Mouse (Mus musculus) common myeloid progenitor, adult 5-6 weeks (primary cell): ENCODE results near the gene Spsb1. TPM values are rescaled to one million over a fixed set of nuclear protein-coding genes. Genes with fewer than 3 reads are reported as not detected.

Experiments used
- ATAC-seq: replicated peaks from 2 replicates; pipeline ENCODE4 v1.8.0; 2016; ENCODE audit warnings: low read depth, mild to moderate bottlenecking, moderate TSS enrichment, inconsistent platforms; ENCODE audit not compliant: poor library complexity, severe bottlenecking
- total RNA-seq: library from RNA; stranded (forward); fragments of 200-1000, 187-1606 nt; gene quantifications from 2 replicates; pipeline ENCODE4 v1.2.3, GENCODE M21; 2017

Spsb1 gene
- total RNA-seq, 1 experiment from 2014 or later: not detected

DNA sequence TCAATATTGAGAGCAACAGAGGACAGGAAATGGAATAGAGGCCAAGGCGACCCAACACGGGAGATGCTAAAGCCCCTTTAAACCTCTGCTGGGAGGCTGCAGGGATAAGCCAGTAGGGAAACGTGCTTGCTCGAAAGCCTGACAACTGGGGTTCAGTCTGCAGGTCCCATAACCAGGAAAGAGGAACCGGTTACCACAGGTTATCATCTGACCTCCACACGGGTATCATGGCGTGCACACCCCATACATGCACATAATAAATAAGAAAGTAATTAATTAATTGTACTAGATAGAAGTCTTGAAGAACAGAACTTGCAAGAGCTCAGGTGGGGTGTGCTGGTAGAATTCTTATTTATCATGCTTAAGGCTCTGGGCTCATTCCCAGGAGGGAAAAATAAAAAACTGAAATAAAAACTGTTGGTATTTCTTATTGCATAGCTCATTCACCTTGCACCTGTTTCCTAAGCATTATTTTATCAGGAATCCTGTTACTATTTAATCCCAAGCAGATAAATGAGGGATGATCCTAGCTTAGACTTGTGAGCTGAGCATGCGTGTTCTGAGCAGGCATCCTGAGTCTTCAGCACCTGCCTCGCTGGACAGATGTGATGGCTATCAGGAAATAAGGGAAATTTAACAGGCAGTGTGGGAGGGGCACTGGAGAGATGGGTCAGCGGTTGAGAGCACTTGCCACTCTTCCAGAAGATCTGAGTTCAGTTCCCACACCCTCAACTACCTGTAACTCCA, 32.0 kb upstream of the Spsb1 start:
- no peak for ATAC-seq

DNA sequence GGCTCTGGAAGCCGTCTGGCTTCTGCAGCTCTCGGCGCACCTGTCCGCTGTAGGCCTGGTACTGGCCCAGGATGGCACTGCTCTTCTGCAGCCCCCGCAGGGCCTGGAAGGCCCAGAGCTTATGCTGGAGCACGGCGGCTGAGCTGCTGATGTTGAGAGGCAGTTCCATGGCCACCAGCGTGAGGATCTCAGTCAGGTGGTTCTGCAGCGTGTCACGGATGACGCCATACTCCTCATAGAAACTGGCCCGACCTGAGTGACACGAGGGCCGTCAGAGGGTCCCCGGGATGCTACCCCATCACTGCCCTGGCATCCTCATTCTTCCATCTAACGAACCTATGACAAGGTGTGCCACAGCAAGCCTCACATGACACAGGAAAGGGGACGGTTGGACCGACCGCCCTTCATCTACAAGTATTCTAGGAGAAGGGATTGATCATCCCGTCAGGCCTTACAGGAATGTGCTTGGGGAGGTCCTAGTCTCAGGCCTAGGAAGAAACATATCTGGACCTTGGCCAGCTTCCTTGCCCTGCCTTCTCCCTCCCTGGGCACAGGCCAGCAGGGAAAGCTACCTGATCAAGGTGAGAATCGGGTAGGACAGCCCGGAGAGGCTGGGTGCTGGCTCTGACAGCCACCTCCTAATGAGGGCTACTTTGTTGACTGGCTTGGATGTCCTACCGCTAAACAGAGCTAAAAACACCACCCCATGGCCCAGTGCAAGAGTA, 29.2 kb upstream of the Spsb1 start:
- no peak for ATAC-seq

DNA sequence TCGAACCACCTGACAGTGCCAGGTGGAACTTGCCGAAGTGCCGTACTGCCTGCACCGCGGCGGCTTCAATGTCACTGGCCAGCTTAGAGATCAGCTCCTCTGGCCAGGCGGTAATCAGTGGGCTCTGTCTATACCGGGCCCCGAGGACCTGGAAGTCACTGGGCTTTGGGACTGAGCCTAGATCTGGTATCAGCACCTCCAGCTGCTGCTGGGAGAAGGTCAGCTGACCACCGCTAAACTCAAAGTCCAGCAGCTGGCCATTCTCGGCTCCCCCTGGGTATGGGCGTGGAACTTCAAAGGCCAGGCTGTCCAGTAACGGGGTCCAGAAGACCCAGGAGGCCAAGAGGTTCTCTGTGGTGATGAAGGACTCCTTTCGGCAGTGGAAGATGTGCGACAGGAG, 27.3 kb upstream of the Spsb1 start:
- no peak for ATAC-seq

DNA sequence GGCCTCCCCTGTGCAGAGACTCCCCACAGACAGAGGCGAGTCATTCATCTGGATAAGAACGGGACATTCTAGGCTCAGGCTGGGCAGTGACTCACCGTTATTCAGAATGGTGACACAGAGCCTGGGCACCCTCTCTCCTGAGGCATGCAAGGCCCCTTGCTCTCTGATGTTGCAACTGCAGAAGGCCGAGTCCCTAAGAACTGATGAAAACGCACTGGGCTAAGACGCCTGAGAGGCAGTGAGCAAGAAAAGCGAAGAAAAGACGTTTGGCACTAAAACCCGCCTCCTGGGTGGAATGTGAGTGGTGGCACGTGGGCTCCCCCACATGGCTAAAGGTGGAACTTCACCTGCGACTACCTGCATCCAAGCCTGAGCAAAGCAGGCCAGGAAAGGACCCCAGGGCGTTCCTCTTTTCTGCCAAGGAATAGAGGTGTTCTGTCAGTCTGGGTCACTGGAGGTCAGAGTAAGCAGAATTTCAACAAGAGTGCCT, 25.0 kb upstream of the Spsb1 start:
- ATAC-seq: peak; percentile 84

DNA sequence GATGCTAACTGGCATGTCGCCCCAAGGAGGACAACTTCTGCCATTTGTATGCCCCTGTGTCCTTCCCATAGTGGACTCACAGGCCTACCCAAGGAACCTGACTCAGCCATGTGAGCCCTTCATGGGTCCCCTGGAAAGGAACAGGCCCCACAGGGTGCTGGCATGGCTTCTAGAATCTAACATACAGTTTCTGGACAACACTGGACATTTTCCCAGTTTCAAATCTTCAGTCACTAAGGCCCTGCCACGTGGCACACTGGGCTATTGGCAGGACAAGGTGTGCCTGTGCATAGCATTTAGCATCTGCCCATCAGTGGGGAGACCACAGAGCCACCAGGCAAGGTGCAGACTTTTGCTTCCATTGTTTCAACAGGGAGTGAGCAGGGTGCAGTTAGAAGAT, 24.0 kb upstream of the Spsb1 start:
- ATAC-seq: no peak

DNA sequence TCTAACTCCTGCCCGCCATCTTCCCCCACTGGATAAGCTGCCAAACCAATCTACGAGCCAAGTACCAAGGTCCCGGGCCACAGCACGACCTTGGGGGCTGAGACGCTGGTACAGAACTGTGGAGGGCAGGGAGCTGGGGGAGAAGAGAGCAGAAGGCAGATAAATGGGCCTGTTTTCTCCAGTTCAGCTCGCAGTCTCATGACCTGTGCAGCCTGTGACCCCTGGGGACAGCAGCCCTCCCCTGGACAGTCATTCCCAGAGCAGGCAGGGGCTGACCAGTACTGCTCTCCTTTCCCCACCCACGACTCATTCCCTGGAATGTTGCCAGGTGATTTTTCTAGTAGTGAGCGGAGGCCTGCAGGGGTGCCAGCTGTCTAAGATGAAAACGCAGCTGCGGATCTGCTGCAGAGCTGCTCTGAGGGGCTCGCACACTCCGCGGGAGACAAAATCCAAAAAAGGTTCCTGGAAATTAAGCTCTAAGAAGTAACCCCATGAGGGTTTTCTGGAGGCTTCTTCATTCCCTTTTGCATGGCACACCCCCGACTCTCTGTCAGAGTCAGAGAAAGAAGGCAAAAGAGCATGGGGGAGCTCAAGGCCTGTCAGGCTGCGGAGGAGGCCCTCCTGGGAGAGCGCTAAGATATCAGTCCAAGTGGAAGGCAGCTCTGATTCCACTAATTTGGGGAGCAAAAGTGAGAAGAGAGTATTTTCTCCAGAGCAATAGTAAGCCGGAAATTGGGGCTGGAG, 23.1 kb upstream of the Spsb1 start:
- ATAC-seq: no peak

DNA sequence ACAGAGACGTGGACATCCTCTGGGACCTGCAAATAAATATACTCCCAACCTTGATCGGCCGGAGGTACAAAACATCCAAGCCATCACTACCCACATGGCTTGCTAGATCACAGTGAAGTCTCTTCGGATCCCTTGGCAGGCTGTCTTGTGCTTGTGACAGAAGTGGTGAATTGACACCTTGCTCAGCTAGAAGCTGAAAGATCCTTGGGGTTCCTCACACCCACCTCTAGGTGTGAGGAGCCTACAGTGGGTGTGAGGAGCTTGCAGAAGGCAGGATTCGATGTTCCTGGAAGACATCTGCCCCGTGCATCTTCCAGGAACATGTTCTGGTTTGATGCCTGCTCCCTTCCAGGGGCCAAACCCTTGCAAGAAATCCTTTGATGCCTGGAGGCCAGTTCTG, 22.3 kb upstream of the Spsb1 start:
- no peak for ATAC-seq

DNA sequence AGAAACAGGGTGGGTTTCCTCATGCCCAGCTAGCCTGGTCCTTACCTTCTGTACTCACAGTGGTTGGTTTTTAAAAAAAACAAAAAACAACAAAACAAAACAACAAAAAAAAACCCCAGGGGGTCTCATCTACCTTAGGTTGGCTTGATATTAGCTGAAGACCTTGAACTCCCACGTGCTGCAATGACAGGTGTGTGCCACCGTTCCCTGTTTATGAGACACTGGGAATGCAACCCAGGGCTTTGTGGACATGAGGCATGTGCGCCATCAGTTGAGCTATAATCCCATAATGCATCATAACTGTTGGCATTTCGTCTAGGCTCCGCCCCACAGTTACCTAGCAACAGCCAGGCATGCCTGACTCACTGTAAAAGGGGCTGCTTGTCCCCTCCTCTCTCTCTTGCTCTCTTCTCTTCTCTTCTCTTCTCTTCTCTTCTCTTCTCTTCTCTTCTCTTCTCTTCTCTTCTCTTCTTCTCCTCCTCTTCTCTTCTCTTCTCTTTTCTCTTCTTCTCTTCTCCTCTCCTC, 20.9 kb upstream of the Spsb1 start:
- ATAC-seq: no peak

DNA sequence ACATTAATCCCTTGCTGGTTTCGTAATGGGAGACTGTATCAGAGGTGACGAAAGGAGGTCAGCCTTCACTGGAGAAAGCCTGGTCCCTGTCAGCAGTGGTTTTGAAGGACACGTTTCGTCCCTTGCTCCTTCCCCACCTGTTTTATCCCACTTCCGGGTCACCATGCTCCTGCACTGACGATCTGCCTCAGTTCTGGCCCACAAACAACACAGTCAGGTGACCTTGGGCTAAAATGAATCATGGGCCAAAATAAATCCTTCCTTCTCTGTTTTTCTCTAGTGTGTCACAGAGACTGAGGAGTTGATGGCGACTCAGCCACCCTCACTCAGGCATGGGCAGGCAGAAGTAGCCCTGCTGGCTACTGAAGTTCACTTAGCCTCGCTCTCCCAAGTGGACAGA, 20.4 kb upstream of the Spsb1 start:
- ATAC-seq: no peak

DNA sequence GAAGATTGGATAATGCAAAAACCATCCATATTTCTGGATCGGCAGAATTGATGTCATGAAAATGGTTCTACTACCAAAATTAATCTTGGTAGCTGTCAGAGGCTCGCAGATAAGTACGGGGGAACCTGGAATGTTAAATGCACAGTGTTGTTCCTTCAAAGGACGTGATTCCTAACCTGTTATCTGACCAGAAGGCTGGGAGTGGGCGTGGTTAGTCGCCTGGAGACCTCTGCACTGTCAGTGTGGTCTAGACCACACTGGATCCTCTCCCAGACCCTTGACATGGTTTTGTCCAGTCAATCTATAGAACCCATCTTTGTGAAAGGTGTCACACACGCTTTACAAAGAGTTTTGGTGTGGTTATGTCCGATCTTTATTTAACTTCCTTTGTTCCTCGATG, 16.6 kb upstream of the Spsb1 start:
- no peak for ATAC-seq

DNA sequence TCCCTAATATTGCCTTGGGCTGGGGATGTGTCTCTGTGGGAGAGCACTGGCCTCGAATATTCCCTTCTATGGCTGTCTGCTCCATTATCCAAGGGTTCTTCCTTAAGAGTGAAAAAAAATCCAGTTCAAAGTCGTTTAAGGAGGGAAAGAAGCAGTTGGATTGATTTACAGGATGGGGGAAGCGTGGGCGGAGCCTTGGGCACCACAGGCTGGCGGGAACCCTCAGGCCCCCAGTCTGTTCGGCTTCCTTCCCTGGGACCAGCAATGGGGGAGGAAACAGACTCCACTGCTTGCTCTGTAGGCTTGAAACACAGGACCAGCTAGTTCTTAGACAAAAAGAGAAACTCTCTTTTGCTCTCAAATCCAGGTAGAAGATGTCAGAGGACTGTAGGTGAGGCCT, 13.7 kb upstream of the Spsb1 start:
- ATAC-seq: peak; percentile 46; the same call in 1 of the 2 replicates

DNA sequence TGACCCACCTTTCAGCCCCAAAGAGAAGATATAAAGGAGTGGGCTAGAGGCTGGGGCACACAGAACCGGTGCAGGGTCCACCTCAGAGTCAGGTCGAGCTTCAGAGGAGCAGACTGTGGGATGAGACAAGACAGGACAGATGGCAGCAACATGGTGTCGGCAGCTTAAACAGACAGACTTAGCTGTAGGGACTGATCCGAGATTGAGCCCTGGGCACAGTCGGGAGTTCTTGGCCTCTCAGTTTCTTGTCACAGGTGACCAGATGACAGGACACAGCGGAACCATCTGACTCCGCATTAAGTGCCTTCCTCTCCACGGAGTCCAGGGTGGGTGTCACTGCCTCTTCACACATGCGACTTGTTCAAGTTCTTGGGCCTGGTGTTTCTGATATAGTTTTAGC, 12.1 kb upstream of the Spsb1 start:
- no peak for ATAC-seq

DNA sequence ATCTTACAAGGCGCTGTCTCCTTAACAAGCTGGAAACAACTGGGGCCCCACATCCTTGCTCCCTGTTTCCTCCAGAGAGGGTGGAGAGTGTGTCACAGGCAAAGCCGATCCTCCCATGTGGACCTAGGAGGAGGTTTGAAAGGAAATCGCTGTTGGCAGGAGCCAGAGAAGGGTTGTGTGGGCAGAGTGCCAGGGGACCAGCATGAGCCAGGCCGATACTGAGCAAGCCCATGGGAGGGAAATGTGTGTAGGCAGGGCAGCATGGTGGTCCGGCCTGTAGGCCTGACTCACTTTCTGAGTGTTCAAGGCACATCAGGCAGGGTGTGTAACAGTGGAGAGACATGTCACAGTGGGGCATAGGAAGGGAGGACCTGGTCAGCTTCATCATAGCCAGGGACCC, 11.4 kb upstream of the Spsb1 start:
- peak; percentile 34; the same call in 1 of the 2 replicates for ATAC-seq

DNA sequence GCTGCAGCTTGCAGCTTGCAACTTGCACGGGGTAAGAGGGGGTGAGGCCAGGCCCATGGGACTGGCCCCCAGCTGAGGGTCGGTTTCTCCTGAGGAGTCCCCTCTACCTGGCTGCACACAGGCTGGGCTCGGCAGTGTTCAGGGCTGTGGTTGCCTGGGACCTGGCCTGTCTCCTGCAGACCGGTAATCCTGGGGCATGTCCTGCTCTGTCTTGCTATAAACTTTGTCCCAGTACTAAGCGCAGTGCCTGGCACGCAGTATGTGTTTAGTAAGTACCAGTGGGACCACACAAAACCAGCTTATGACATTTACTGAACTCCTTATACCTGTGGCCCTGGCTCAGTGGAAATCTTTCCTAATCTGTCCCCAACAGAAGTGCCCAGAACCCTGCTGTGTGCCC, 10.8 kb upstream of the Spsb1 start:
- ATAC-seq: no peak

DNA sequence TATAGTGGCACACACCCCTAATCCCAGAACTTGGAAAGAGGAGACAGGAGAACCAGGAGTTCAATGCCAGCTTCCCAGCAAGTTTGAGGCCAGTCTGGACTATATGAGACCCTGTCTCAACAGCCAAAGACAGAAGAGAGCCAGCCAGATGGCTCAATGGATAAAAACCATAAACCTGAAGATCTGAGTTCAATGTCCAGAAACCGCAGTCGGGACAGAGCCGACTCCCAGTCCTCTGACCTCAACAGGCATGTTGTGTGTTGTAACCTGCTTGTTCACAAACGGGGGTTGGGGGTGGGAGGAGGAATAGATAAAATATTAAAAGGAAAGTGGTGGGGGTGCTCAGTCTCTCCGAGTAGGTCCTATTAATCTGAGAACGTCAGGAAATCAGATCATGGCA, 10.4 kb upstream of the Spsb1 start:
- no peak for ATAC-seq

DNA sequence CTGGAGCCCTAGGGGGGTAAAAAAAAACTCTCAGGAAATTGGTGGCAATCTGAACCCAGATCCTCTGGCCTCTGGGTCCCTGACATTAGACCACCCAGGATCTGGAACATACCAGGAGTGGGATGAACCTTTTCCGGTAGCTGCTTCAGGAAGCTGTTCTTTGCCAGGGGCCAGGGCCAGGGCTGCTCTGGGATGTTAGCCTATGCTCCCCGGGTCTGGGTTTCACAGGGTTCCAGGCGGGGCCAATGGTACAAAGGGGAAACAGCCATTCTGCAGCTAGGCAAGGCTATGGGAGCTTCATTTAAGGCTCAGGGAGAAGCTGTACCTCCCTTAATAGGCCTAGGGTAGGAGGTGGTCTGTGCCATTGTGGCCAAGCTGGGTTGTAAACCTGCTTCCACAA, 9.9 kb upstream of the Spsb1 start:
- ATAC-seq: no peak

DNA sequence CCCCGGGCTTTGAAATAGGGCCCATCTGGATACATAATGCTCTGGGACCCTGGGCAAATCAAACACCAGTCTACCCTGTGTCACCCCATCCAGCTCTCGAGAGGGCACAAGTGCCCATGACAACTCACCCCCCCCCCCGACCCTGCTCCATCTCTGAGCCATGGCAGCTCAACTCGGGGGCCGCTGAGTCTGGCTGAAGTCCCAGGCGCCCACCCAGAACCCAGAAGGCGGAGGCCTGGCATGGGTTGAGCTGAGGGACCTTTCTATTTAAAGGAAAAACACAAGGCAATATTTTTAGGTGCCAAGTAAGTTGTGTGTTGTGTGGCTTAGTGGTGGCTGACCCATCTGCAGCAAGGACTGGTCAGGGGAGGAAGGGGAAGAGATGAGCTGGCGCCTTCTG, 9.4 kb upstream of the Spsb1 start:
- ATAC-seq: no peak

DNA sequence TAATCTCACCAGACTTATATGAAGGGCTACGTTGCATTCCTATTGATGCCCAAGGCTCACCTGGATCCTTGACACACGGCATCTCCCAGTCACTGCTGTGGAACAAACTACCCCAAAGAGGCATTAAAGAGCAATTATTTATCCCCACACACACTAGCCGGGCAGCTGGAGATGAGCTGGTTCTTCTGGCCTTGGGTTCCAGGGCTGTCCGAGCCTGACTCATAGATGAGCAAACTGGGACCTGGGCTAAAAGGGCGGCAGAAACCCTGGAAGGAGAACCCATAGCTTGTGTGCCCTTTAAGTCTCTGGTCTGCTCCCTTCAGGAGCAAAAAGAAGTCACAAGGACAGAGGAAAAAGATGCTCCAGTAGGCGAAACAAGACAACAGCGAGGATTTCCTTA, 5.5 kb upstream of the Spsb1 start:
- ATAC-seq: no peak

DNA sequence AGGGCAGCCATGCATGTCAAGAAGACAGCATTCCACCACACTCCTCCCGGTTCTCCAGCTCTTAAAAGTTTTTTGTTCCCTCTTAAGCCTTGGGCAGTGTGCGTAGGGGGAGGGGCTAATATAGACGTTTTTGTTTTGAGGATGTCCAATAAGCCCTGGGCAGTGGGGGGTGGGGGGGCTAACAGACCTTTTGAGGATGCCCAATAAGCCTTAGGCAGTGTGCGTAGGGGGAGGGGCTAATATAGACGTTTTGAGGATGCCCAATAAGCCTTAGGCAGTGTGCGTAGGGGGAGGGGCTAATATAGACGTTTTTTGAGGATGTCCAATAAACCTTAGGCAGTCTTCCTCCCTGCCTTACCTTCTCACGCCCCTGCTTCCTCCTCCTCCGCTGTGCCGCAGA, 5.0 kb upstream of the Spsb1 start:
- no peak for ATAC-seq

DNA sequence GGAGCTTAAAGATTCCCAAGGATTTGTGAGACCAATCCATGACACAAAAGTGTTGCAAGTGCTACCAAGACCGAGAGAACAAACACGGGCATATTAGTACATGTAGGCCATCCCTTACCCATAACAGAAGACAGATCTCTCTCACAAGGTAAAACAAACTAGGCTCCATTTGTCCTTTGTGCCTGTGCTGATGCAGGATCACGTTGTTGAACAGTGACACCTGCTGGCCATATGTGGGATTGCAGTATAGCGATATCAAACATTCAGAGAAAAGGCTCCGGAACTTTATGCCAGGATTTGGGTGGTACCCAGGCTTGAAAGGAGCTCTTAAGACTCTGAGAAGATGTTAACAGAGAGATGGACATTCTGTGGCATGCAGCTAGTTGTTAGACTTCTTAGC, 3.7 kb upstream of the Spsb1 start:
- ATAC-seq: peak; percentile 33; the same call in 1 of the 2 replicates

DNA sequence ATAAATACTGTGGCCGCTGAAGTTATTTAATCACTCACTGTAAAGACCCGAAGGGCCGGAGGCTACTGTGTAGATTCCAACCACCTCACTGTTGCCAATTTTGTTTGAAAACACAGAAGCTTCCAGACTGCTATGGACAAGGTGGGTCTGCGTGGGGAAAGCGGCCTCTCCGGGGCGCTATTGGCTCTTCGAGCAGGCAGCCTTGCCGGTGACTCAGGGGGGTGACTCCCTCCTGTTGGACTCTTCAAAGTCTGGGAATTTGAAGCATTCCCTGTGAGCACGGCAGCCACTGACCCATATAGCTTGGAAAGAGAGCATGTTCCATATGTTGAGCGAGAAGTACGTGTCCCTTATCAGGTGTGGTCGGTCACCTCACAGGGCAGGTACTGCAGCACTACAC, 1.2 kb upstream of the Spsb1 start:
- no peak for ATAC-seq
